Mouse (Mus musculus) midbrain, embryonic 14.5 days (tissue): ENCODE measurements at regions not wholly inside any gene's neighbourhood (a gene's known extent, or its start where the extent isn't known, plus 50 kb on each side); places are given as distances from the start of the nearest gene placed in this dataset.
A peak's percentile ranks its signal among the peaks of the same experiment; 100 is the strongest.

Experiments used
- ATAC-seq: fragments of 200-750 bp; cut with Nextera tagmentation; 2 replicates; pipeline ENCODE4 v1.8.0; 2017; ENCODE audit warnings: moderate number of reproducible peaks, moderate library complexity; ENCODE audit not compliant: low FRiP score, low TSS enrichment
- DNase-seq: peaks from one replicate; pipeline ENCODE4 v3.0.0-alpha.2; 2015
- H3K27ac ChIP-seq: fragments of 300-500 bp; sonication (generic); replicated peaks from 2 replicates; pipeline ENCODE4 v1.5.1; 2014; ENCODE audit warnings: mild to moderate bottlenecking, low read depth, low read length, moderate library complexity
- H3K27me3 ChIP-seq: fragments of 300-500 bp; sonication (generic); 2 replicates; pipeline ENCODE4 v1.6.1; 2014; ENCODE audit warnings: low read length, control low read depth, mixed read lengths; ENCODE audit not compliant: control insufficient read depth, insufficient read depth
- H3K36me3 ChIP-seq: fragments of 300-500 bp; sonication (generic); 2 replicates; pipeline ENCODE4 v1.6.1; 2014; ENCODE audit warnings: low read length, control low read depth; ENCODE audit not compliant: control insufficient read depth, insufficient read depth
- H3K4me1 ChIP-seq: fragments of 300-500 bp; sonication (generic); 2 replicates; pipeline ENCODE4 v1.6.1; 2014; ENCODE audit warnings: mild to moderate bottlenecking, antibody characterized with exemption, low read length, control low read depth; ENCODE audit not compliant: control insufficient read depth, insufficient read depth
- H3K4me2 ChIP-seq: fragments of 300-500 bp; sonication (generic); 2 replicates; pipeline ENCODE4 v1.6.1; 2014; ENCODE audit warnings: mild to moderate bottlenecking, low read length, moderate library complexity
- H3K4me3 ChIP-seq: fragments of 300-500 bp; sonication (generic); replicated peaks from 2 replicates; pipeline ENCODE4 v1.5.1; 2014; ENCODE audit warnings: low read depth, low read length
- H3K9ac ChIP-seq: fragments of 300-500 bp; sonication (generic); replicated peaks from 2 replicates; pipeline ENCODE4 v1.6.1; 2014; ENCODE audit warnings: mild to moderate bottlenecking, low read length, moderate library complexity
- H3K9me3 ChIP-seq: fragments of 300-500 bp; sonication (generic); 2 replicates; pipeline ENCODE4 v1.6.1; 2016; ENCODE audit warnings: low read length, control low read depth, mixed read lengths; ENCODE audit not compliant: control insufficient read depth
- WGBS: fragments of 180-500 bp; shearing (Covaris S2); extraction: QIAGEN DNeasy Blood & Tissue Kit; methylation state at CpG from one replicate; pipeline ENCODE4 v1.1.7; 2014; 5-methylcytosine and 5-hydroxymethylcytosine counted together

GRCm38 (mm10) chr13:94619511-94619910 is 169.2 kb upstream of the Tbca start:
- H3K4me2 ChIP-seq, result no peak overlapping the region
- ATAC-seq (no peak), DNase-seq (no peak)
- H3K9me3 ChIP-seq, result no peaks in the 10 kb centered on the region
- no peak overlapping the region for H3K27ac ChIP-seq
- peaks cover 10% of the 10 kb centered on the region for H3K27me3 ChIP-seq
- WGBS, result 51% methylated on average over 4 of the region's 4 CpGs
- no peak overlapping the region for H3K4me3 ChIP-seq
- H3K9ac ChIP-seq, result no peak overlapping the region
- H3K36me3 ChIP-seq, result no peaks in the 10 kb centered on the region
- no peaks in the 10 kb centered on the region for H3K4me1 ChIP-seq

DNA sequence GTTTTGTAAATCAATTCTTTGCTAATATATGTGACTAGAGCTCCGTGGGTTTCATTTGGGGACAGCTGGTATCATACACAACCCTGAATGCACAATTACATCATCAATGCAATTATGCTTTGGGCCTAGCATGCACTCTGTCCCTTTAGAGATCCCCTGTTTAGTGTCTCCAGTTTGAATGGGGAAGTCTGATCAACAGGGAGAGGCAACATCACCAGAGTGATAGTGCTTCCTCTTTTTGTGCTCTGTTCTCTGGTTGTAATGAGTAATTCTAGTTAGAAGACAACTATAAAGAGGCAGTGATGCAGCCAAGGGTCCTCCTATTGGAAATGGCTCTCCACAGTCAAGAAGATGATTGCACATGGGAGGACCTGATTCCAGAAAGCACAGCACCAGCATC is 158.7 kb upstream of the Tbca start:
- Histone ChIP-seq H3K36me3 (no peaks in the 10 kb centered on the region), H3K9ac (no peak overlapping the region), H3K27me3 (peaks cover 6% of the 10 kb centered on the region; the same call in 1 of the 2 replicates), H3K4me2 (no peak overlapping the region), H3K9me3 (no peaks in the 10 kb centered on the region), H3K4me3 (no peak overlapping the region), H3K4me1 (no peaks in the 10 kb centered on the region), H3K27ac (no peak overlapping the region)
- DNase-seq (no peak), ATAC-seq (no peak)
- 69% methylated on average over 1 of the region's 1 CpGs for WGBS

DNA sequence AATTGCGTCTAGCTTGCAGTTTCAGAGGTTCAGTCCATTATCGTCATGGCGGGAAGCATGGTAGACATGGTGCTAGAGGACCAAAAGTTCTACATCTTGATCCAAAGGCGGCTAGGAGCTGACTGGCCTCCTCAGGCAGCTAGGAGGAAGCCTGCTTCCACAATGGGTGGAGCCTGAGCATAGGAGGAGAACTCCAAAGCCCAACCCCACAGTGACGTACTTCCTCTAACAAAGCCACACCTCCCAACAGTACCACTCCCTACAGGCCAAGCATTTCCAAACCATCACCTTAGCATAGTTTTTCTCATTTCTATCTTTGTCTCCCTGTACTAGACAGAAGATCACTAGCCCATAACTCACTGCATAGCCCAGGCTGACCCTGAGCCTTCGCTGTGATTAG is 158.0 kb upstream of the Tbca start:
- WGBS, result 91% methylated on average over 6 of the region's 6 CpGs
- ATAC-seq, result no peak
- H3K4me1 ChIP-seq, result no peaks in the 10 kb centered on the region
- 0 out of 2 replicates have a peak, but pooled peaks cover 3% of the 10 kb centered on the region for H3K27me3 ChIP-seq
- H3K9me3 ChIP-seq, result no peaks in the 10 kb centered on the region
- H3K4me2 ChIP-seq, result no peak overlapping the region
- no peak overlapping the region for H3K9ac ChIP-seq
- no peak overlapping the region for H3K4me3 ChIP-seq
- H3K36me3 ChIP-seq, result no peaks in the 10 kb centered on the region
- no peak overlapping the region for H3K27ac ChIP-seq
- DNase-seq, result no peak

DNA sequence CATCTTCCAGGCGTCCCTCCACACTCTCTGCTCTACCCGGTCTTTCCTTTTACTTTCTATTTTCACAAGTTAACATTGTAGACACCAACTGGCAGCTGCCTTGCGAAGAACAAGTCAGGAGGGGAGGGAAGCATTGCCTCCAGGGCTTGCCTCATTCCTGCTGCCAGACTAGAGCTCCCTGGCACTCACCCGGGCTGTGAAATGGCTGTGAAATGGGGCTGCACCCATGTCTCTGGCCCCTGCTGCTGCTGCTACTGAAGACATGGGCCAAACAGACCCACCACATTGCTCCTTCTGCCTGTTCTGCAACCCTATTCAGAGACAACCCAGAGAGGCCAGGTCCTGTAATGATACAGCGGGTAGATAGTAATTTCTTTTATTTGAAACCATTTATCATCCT is 156.0 kb upstream of the Tbca start:
- ATAC-seq (no peak), DNase-seq (no peak)
- no peaks in the 10 kb centered on the region for H3K4me1 ChIP-seq
- no peak overlapping the region for H3K4me2 ChIP-seq
- H3K9ac ChIP-seq, result no peak overlapping the region
- WGBS, result 51% methylated on average over 5 of the region's 5 CpGs
- H3K9me3 ChIP-seq, result no peaks in the 10 kb centered on the region
- no peak overlapping the region for H3K4me3 ChIP-seq
- H3K27me3 ChIP-seq, result 0 out of 2 replicates have a peak, but pooled peaks cover 3% of the 10 kb centered on the region
- no peak overlapping the region for H3K27ac ChIP-seq
- H3K36me3 ChIP-seq, result no peaks in the 10 kb centered on the region

DNA sequence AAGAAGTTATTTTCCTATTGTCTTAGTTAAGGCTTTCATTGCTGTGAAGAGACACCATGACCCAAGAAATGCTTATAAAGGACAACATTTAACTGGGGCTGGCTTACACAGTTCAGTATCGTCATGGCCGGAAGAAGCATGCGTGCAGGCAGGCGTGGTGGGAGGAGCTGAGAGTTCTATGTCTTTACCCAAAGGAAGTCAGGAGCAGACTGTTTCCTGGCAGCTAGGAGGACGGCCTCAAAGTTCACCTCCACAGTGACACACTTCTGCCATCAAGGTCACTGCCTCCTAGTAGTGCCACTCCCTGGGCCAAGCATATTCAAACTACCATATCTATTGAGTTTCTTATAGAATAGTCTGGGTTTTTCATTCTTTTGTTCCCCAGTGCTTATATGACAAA is 148.4 kb upstream of the Tbca start:
- no peak for ATAC-seq
- H3K27ac ChIP-seq, result no peak overlapping the region
- no peak overlapping the region for H3K4me2 ChIP-seq

DNA sequence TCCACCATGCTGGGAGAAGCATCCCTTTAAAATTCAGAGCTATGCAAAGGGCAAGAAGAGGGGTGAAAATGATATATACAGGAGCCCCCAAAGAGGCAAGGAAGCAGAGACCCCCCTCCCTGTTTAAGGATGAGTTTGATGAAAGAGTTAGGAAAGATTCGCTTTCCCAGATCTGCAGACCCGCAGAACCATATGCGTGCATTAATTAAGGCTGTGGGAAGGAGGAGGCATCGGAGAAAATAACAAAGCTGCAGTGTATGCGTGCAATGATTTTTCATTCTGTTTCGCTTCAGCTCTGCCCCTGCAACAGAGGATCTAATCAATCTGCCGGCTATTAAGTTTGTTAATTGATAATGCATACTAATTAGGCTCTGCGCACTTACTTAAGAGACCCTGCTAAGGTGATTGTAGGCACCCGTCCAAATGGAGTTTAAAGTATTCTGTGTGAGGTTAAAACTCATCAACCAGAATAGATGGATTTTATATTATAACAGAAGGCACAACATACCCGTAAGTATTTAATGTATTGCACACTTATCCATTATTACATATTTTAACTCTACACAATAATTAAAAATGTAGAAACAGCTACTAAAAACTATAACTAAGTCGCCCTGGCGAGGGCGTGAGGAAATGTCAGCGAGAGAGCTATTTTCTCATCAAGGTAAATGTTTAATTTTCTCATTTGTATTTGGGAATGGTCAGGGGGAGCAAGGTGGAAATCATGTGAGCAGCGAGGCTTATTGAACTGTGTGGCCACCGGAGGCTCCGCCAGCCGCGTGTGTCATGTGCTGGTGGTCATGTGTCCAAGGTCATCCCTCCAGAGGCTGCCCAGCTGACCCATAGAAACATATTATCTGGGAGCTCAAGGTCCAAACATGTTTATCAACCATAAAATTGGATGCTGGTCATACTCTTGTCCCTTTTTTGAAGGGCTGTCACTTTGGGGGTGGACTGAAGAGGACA is 143.2 kb upstream of the Tbca start:
- H3K4me3 ChIP-seq, result peak overlapping the region; percentile 17; the same call in 1 of the 2 replicates
- peaks cover 5% of the 10 kb centered on the region; the same call in 1 of the 2 replicates for H3K4me1 ChIP-seq
- H3K27ac ChIP-seq, result no peak overlapping the region
- H3K9me3 ChIP-seq, result no peaks in the 10 kb centered on the region
- H3K4me2 ChIP-seq, result peak overlapping the region; percentile 41
- peaks cover 6% of the 10 kb centered on the region; the same call in 1 of the 2 replicates for H3K27me3 ChIP-seq
- ATAC-seq (no peak), DNase-seq (peak; percentile 38)
- no peaks in the 10 kb centered on the region for H3K36me3 ChIP-seq
- 60% methylated on average over 19 of the region's 19 CpGs for WGBS
- H3K9ac ChIP-seq, result peak overlapping the region; percentile 31; the same call in 1 of the 2 replicates

More for the DNA sequence above, 148.4 kb upstream of the Tbca start:
- 88% methylated on average over 5 of the region's 5 CpGs for WGBS
- Histone ChIP-seq H3K4me1 (peaks cover 5% of the 10 kb centered on the region; the same call in 1 of the 2 replicates), H3K9me3 (no peaks in the 10 kb centered on the region), H3K36me3 (no peaks in the 10 kb centered on the region), H3K27me3 (no peaks in the 10 kb centered on the region), H3K4me3 (no peak overlapping the region), H3K9ac (no peak overlapping the region)
- no peak for DNase-seq

DNA sequence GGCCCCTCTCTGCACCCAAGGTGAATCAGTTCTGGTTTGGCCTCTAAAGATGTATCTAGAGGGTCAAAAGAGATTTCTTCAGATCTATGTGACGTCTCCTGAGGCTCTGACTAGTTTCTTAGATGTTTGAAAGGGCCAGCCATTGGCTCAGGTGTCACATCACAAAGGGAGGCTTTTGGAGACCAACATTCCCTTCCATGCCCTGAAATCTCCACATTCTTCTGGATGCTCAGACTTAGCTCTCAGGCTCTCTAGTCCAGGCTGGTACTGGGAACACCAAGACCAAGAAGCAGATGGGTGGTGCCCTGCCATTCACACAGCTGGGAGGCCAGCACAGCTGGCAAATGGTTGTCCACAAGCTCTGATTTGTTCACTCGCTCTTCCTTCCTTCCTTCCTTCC is 142.4 kb upstream of the Tbca start:
- Histone ChIP-seq H3K27ac (no peak overlapping the region), H3K4me3 (no peak overlapping the region), H3K9me3 (no peaks in the 10 kb centered on the region), H3K4me1 (peaks cover 5% of the 10 kb centered on the region; the same call in 1 of the 2 replicates), H3K4me2 (no peak overlapping the region), H3K27me3 (peaks cover 6% of the 10 kb centered on the region; the same call in 1 of the 2 replicates), H3K9ac (no peak overlapping the region), H3K36me3 (no peaks in the 10 kb centered on the region)
- 85% methylated on average over 2 of the region's 2 CpGs for WGBS
- ATAC-seq (no peak), DNase-seq (no peak)

DNA sequence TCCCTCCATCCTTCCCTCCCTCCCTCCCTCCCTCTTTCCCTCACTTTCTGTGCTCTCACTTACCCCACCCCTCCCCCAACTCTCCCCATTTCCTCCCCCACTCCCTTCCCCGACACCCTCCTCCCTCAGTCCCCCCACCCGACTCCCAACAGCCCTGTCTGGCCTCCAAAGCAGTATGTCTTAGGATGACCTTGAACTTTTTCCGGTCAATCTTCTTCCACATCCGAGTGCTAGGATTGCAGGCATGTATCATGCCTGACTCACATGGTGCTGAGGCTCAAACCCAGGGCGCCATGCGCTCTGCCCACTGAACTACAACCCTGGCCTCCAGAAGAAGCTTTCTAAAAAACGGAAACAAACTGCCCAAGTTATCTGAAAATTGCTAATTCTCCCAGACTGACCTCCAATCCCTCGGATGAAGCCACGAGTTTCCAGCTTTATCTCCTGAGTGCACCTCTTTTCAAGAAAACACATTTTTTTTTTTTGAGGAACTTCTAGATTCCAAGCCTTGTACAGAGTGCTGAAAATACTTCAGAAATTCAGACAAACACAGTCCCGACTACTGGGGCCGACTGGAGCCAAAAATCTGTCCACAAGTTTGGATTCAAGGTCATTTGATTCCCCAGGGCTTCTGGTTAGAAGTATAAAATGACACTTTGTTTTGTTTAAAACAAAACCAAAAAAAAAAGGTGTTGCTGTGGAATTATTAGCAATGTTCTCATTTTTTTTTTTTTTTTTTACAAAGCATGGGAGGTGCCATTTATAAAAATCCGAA is 141.7 kb upstream of the Tbca start:
- Histone ChIP-seq H3K36me3 (no peaks in the 10 kb centered on the region), H3K4me3 (no peak overlapping the region), H3K9me3 (no peaks in the 10 kb centered on the region), H3K4me2 (no peak overlapping the region), H3K9ac (no peak overlapping the region), H3K27ac (no peak overlapping the region), H3K4me1 (peaks cover 5% of the 10 kb centered on the region; the same call in 1 of the 2 replicates), H3K27me3 (peaks cover 6% of the 10 kb centered on the region; the same call in 1 of the 2 replicates)
- ATAC-seq (no peak), DNase-seq (no peak)
- WGBS, result 68% methylated on average over 12 of the region's 12 CpGs
